Mouse (Mus musculus) kidney, postnatal 0 days (tissue): ENCODE data around the gene Fam178b. TPM values are rescaled to one million over a fixed set of nuclear protein-coding genes. Genes with fewer than 3 reads are reported as not detected.

ENCODE experiments used
- ATAC-seq: fragments of 200-750 bp; cut with Nextera tagmentation; replicated peaks from 2 replicates; pipeline ENCODE4 v1.8.0; 2017; ENCODE audit warnings: low read depth, moderate number of reproducible peaks, moderate TSS enrichment, moderate library complexity; ENCODE audit not compliant: low FRiP score
- DNase-seq: peaks from one replicate; pipeline ENCODE4 v3.0.0-alpha.2; 2016; ENCODE audit warnings: low spot score
- H3K27ac ChIP-seq: fragments of 300-500 bp; sonication (generic); 2 replicates; pipeline ENCODE4 v1.5.1; 2014; ENCODE audit warnings: mild to moderate bottlenecking
- H3K27me3 ChIP-seq: fragments of 300-500 bp; sonication (generic); 2 replicates; pipeline ENCODE4 v1.6.1; 2014; ENCODE audit warnings: low read length, mixed read lengths; ENCODE audit not compliant: insufficient read depth
- H3K36me3 ChIP-seq: fragments of 300-500 bp; sonication (generic); 2 replicates; pipeline ENCODE4 v1.6.1; 2014; ENCODE audit warnings: low read length, mixed read lengths; ENCODE audit not compliant: insufficient read depth
- H3K4me1 ChIP-seq: fragments of 300-500 bp; sonication (generic); replicated peaks from 2 replicates; pipeline ENCODE4 v1.6.1; 2014; ENCODE audit warnings: antibody characterized with exemption, low read length, mixed read lengths; ENCODE audit not compliant: insufficient read depth
- H3K4me2 ChIP-seq: fragments of 300-500 bp; sonication (generic); 2 replicates; pipeline ENCODE4 v1.6.1; 2014; ENCODE audit warnings: mild to moderate bottlenecking, low read length, moderate library complexity, mixed read lengths
- H3K4me3 ChIP-seq: fragments of 300-500 bp; sonication (generic); replicated peaks from 2 replicates; pipeline ENCODE4 v1.5.1; 2014; ENCODE audit warnings: low read depth, low read length
- H3K9ac ChIP-seq: fragments of 300-500 bp; sonication (generic); 2 replicates; pipeline ENCODE4 v1.6.1; 2014; ENCODE audit warnings: low read depth, low read length
- H3K9me3 ChIP-seq: fragments of 300-500 bp; sonication (generic); replicated peaks from 2 replicates; pipeline ENCODE4 v1.6.1; 2016; ENCODE audit warnings: low read length, inconsistent platforms, mixed read lengths
- CTCF ChIP-seq: IDR thresholded peaks from 2 replicates; pipeline ENCODE4 v1.5.1; 2016; ENCODE audit warnings: antibody characterized with exemption, low read depth, mild to moderate bottlenecking, moderate library complexity
- WGBS: fragments of 180-500 bp; shearing (Covaris S2); extraction: QIAGEN DNeasy Blood & Tissue Kit; methylation state at CpG from one replicate; pipeline ENCODE4 v1.1.7; 2014; 5-methylcytosine and 5-hydroxymethylcytosine counted together
- polyA plus RNA-seq: library from polyadenylated mRNA; unstranded; fragments of >200 nt; fragmentation: Nextera tagmentation; extraction: Ambion mirVana; gene quantifications from 2 replicates; pipeline ENCODE4 v1.2.1, GENCODE M21; 2015

Fam178b gene
- polyA plus RNA-seq, 1 experiment from 2014 or later, result 1.6 TPM

DNA sequence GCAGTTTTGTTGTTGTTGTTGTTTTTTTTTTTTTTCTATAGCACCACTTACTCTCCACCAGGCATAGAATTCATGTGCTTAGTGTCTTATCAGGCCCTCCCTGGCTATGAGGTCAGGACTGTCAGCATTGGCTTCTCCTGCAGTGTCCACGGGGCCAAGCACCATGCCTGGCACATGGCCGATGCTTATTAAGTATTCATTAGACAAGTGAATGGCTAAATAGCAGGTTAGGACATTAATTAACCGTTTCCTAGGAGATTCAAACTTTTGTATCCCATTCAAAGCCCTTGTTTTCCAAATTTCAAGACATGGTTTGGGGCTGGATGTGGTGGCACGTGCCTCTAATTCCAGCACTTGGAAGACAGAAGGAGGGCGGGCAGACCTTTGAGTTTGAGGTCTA, 101.7 kb downstream of the Fam178b start:
- Histone ChIP-seq H3K4me2 (no peak overlapping the region), H3K9ac (no peak overlapping the region), H3K4me3 (no peak overlapping the region), H3K27me3 (no peaks in the 10 kb centered on the region), H3K27ac (peak overlapping the region; percentile 91), H3K9me3 (no peaks in the 10 kb centered on the region), H3K4me1 (peaks cover 35% of the 10 kb centered on the region), H3K36me3 (no peaks in the 10 kb centered on the region)
- ATAC-seq (no peak), DNase-seq (no peak)
- TF ChIP-seq CTCF, result no peak
- 66% methylated on average over 5 of the region's 5 CpGs for WGBS

DNA sequence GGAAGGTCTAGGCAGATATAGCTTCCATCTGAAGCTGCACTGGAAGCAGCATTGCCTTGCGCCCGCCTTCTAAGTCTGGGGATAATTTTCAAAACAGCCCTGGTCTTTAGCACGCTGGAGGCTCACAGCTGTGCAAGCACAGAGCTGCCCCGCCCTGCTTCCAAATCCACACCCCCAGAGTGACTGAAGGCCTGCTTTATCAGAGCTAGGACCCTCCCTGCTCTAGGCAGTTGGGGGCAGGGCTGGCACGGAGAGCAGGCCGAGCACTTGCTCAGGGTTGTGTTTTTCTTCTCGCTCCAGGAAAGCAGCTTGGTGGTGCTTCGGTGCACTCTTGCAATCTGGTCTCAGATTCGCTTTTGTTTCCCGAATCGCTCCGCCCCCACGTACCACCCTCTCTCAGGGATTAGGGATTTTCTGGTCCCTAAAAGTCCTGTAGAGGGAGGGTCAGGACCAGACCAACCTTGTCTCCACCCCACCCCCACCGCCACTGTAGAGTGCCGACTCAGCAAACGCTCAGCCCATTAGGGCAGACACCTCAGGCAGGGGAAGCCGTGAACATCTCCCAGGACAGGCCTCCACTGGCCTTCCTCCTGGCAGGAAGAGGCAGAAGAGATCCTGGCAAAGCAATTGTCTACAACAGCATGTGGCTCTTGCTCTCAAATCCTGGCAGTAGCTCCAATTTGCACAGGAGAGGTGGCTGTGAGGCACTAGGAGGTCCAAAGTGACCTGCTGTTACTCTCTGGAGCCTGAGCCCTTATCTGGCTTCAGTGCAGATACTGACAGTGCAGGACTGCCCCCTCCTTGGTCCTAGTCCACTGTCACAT, 102.4 kb downstream of the Fam178b start:
- H3K9me3 ChIP-seq, result no peaks in the 10 kb centered on the region
- DNase-seq, result peak; percentile 91
- H3K27ac ChIP-seq, result peak overlapping the region; percentile 91
- H3K9ac ChIP-seq, result peak overlapping the region; percentile 24; the same call in 1 of the 2 replicates
- 5% methylated on average over 17 of the region's 17 CpGs for WGBS
- peak overlapping the region; percentile 46 for H3K4me2 ChIP-seq
- ATAC-seq, result peak; percentile 89
- H3K4me1 ChIP-seq, result peaks cover 41% of the 10 kb centered on the region
- TF ChIP-seq CTCF, result no peak; the same call in 1 of the 2 replicates
- no peaks in the 10 kb centered on the region for H3K36me3 ChIP-seq
- 0 out of 2 replicates have a peak overlapping the region, but pooled peaks have one; percentile 5 for H3K4me3 ChIP-seq
- H3K27me3 ChIP-seq, result no peaks in the 10 kb centered on the region

- ATAC-seq (peak; percentile 75), DNase-seq (peak; percentile 56)
- Histone ChIP-seq H3K4me3 (no peak overlapping the region), H3K36me3 (no peaks in the 10 kb centered on the region), H3K27me3 (no peaks in the 10 kb centered on the region), H3K9me3 (no peaks in the 10 kb centered on the region), H3K4me1 (peaks cover 41% of the 10 kb centered on the region), H3K27ac (peak overlapping the region; percentile 91), H3K9ac (0 out of 2 replicates have a peak overlapping the region, but pooled peaks have one; percentile 24), H3K4me2 (peak overlapping the region; percentile 46)
- 22% methylated on average over 6 of the region's 6 CpGs for WGBS
- TF ChIP-seq CTCF, result no peak
Observed at GRCm38 (mm10) chr1:36579974-36580383, 103.0 kb downstream of the Fam178b start.

DNA sequence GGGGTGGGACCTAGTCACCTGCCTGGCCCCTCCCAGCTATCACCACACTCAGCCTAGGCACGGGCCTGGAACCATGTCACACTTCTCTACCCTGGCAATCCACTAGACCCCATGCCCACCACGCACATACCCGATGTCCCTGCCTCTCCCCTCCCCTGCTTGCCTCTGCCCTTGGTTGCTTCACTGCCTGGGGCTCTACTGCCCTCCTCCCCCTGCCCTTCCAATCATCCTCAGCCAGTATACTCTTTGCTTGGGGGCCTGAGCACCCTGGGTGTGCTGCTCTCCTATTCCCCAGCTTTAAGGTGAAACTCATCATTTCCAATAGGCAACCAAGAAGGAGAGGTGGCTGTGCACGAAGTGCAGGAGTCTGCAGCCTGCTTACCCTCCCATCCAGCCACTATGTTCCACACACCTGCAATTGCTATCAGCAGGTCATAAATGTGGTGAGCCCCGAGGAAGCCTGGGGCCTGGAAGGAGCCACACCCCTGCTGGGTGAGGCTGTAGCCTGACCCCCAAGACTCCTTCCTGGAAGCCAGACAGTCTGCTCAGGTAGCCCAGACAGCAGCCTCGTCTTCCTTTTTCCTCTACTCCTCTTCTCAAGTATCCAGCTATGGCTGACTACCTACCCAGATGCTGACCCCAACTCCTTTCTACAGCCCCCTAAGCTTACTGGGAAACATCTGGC, 105.8 kb downstream of the Fam178b start:
- ATAC-seq, result no peak
- H3K36me3 ChIP-seq, result no peaks in the 10 kb centered on the region
- no peak for TF ChIP-seq CTCF
- H3K4me3 ChIP-seq, result no peak overlapping the region
- H3K4me1 ChIP-seq, result peaks cover 55% of the 10 kb centered on the region
- no peak for DNase-seq
- no peak overlapping the region for H3K27ac ChIP-seq
- no peaks in the 10 kb centered on the region for H3K9me3 ChIP-seq
- no peak overlapping the region for H3K4me2 ChIP-seq
- H3K9ac ChIP-seq, result no peak overlapping the region
- H3K27me3 ChIP-seq, result no peaks in the 10 kb centered on the region
- WGBS, result 44% methylated on average over 6 of the region's 6 CpGs

GRCm38 (mm10) chr1:36575347-36575746, 107.6 kb downstream of the Fam178b start:
- H3K4me1 ChIP-seq, result peaks cover 39% of the 10 kb centered on the region
- no peaks in the 10 kb centered on the region for H3K9me3 ChIP-seq
- no peaks in the 10 kb centered on the region for H3K36me3 ChIP-seq
- DNase-seq (no peak), ATAC-seq (no peak)
- WGBS, result 66% methylated on average over 6 of the region's 6 CpGs
- no peak overlapping the region for H3K27ac ChIP-seq
- H3K27me3 ChIP-seq, result no peaks in the 10 kb centered on the region
- no peak overlapping the region for H3K9ac ChIP-seq
- no peak overlapping the region for H3K4me3 ChIP-seq
- no peak for TF ChIP-seq CTCF
- H3K4me2 ChIP-seq, result no peak overlapping the region

- Histone ChIP-seq H3K27ac (peak overlapping the region; percentile 60; the same call in 1 of the 2 replicates), H3K4me3 (no peak overlapping the region), H3K9ac (no peak overlapping the region), H3K9me3 (no peaks in the 10 kb centered on the region), H3K4me1 (peaks cover 38% of the 10 kb centered on the region), H3K27me3 (no peaks in the 10 kb centered on the region), H3K4me2 (no peak overlapping the region), H3K36me3 (no peaks in the 10 kb centered on the region)
- DNase-seq (no peak), ATAC-seq (no peak)
- no peak for TF ChIP-seq CTCF
- WGBS, result 72% methylated on average over 5 of the region's 5 CpGs
Observed at GRCm38 (mm10) chr1:36574196-36574955, 108.6 kb downstream of the Fam178b start.
